Mouse (Mus musculus): Measurements from ENCODE around the gene Sema4c. TPM values are rescaled to one million over a fixed set of nuclear protein-coding genes. Genes with fewer than 3 reads are reported as not detected.

Sema4c gene
- total RNA-seq, 2 experiments from 2014 or later = 17.7 to 18.4 TPM

GRCm38 (mm10) chr1:36574196-36574955 is 16.2 kb upstream of the Sema4c start:
- no peak for DNase-seq (ENCODE audit: extremely low spot score in 1 of 2, low spot score in 2 of 2)
- H3K27ac ChIP-seq = no peak overlapping the region
- TF ChIP-seq CTCF (IDR thresholded peaks at IDR 0.05) = no peak

GRCm38 (mm10) chr1:36573524-36573923 is 15.4 kb upstream of the Sema4c start:
- intact Hi-C loops (cut with DNase I) = no loop called here
- no peak overlapping the region for H3K4me3 ChIP-seq
- TF ChIP-seq CTCF (IDR thresholded peaks at IDR 0.05) = no peak
- DNase-seq (ENCODE audit: extremely low spot score in 1 of 2, low spot score in 2 of 2) = no peak
- H3K27ac ChIP-seq = no peak overlapping the region

More at GRCm38 (mm10) chr1:36574196-36574955, 16.2 kb upstream of the Sema4c start:
- intact Hi-C loops (cut with DNase I) = no loop called here
- H3K4me3 ChIP-seq = no peak overlapping the region

GRCm38 (mm10) chr1:36572709-36573108 is 14.6 kb upstream of the Sema4c start:
- no peak for DNase-seq (ENCODE audit: extremely low spot score in 1 of 2, low spot score in 2 of 2)
- intact Hi-C loops (cut with DNase I) = no loop called here
- Histone ChIP-seq H3K27ac (no peak overlapping the region), H3K4me3 (no peak overlapping the region)
- TF ChIP-seq CTCF (IDR thresholded peaks at IDR 0.05) = no peak

GRCm38 (mm10) chr1:36572140-36572700 is 14.1 kb upstream of the Sema4c start:
- no peak for TF ChIP-seq CTCF (IDR thresholded peaks at IDR 0.05)
- no peak for DNase-seq (ENCODE audit: extremely low spot score in 1 of 2, low spot score in 2 of 2)
- no peak overlapping the region for H3K27ac ChIP-seq
- H3K4me3 ChIP-seq = no peak overlapping the region
- intact Hi-C loops (cut with DNase I) = no loop called here

- Histone ChIP-seq H3K4me3 (no peak overlapping the region), H3K27ac (no peak overlapping the region)
- DNase-seq (ENCODE audit: extremely low spot score in 1 of 2, low spot score in 2 of 2) = no peak
- no peak for TF ChIP-seq CTCF (IDR thresholded peaks at IDR 0.05)
- intact Hi-C loops (cut with DNase I) = no loop called here
These were observed 13.5 kb upstream of the Sema4c start for GRCm38 (mm10) chr1:36571627-36572026.

- no peak for DNase-seq (ENCODE audit: extremely low spot score in 1 of 2, low spot score in 2 of 2)
- no peak for TF ChIP-seq CTCF (IDR thresholded peaks at IDR 0.05)
- no peak overlapping the region for H3K27ac ChIP-seq
- H3K4me3 ChIP-seq = no peak overlapping the region
- intact Hi-C loops (cut with DNase I) = no loop called here
These were observed 12.2 kb upstream of the Sema4c start for GRCm38 (mm10) chr1:36570320-36570719.

GRCm38 (mm10) chr1:36569694-36570276 is 11.6 kb upstream of the Sema4c start:
- no peak for TF ChIP-seq CTCF (IDR thresholded peaks at IDR 0.05)
- DNase-seq (ENCODE audit: extremely low spot score in 1 of 2, low spot score in 2 of 2) = no peak
- intact Hi-C loops (cut with DNase I) = no loop called here
- no peak overlapping the region for H3K27ac ChIP-seq
- no peak overlapping the region for H3K4me3 ChIP-seq

GRCm38 (mm10) chr1:36568776-36569175 is 10.6 kb upstream of the Sema4c start:
- intact Hi-C loops (cut with DNase I) = no loop called here
- DNase-seq (ENCODE audit: extremely low spot score in 1 of 2, low spot score in 2 of 2) = no peak
- H3K4me3 ChIP-seq = no peak overlapping the region
- no peak overlapping the region for H3K27ac ChIP-seq
- no peak for TF ChIP-seq CTCF (IDR thresholded peaks at IDR 0.05)

GRCm38 (mm10) chr1:36567818-36568603 is 9.9 kb upstream of the Sema4c start:
- intact Hi-C loops (cut with DNase I) = no loop called here
- DNase-seq (ENCODE audit: extremely low spot score in 1 of 2, low spot score in 2 of 2) = no peak
- TF ChIP-seq CTCF (IDR thresholded peaks at IDR 0.05) = no peak
- Histone ChIP-seq H3K27ac (no peak overlapping the region), H3K4me3 (no peak overlapping the region)

GRCm38 (mm10) chr1:36566425-36566824 is 8.3 kb upstream of the Sema4c start:
- DNase-seq (ENCODE audit: extremely low spot score in 1 of 2, low spot score in 2 of 2) = no peak
- H3K4me3 ChIP-seq = no peak overlapping the region
- intact Hi-C loops (cut with DNase I) = no loop called here
- no peak overlapping the region for H3K27ac ChIP-seq
- no peak for TF ChIP-seq CTCF (IDR thresholded peaks at IDR 0.05)

- TF ChIP-seq CTCF (IDR thresholded peaks at IDR 0.05) = no peak
- intact Hi-C loops (cut with DNase I) = no loop called here
- H3K4me3 ChIP-seq = no peak overlapping the region
- DNase-seq (ENCODE audit: extremely low spot score in 1 of 2, low spot score in 2 of 2) = no peak
- H3K27ac ChIP-seq = no peak overlapping the region
These were observed 6.0 kb upstream of the Sema4c start for GRCm38 (mm10) chr1:36564101-36564500.

- intact Hi-C loops (cut with DNase I) = no loop called here
- TF ChIP-seq CTCF (IDR thresholded peaks at IDR 0.05) = no peak
- DNase-seq (ENCODE audit: extremely low spot score in 1 of 2, low spot score in 2 of 2) = no peak
- H3K27ac ChIP-seq = no peak overlapping the region
- no peak overlapping the region for H3K4me3 ChIP-seq
These were observed 5.5 kb upstream of the Sema4c start for GRCm38 (mm10) chr1:36563632-36564031.

Data from left cerebral cortex, adult 2 months (tissue).